ENCODE assay signal across 17 mouse cellular contexts in genomic region chr8:110856760-110857461, GRCm38 (mm10). TPM values are rescaled to one million over a fixed set of nuclear protein-coding genes. Genes with fewer than 3 reads are reported as not detected.
DNase-seq lines count a peak whose midpoint lies in the region; ATAC-seq and TF ChIP-seq lines count a peak whose summit lies in the region.
"Had no signal": no experiment of that assay in that cellular context is flagged by ENCODE, and none has a peak within 500 bp of the region (broad histone marks: within the 10 kb centered on the region; RNA-seq: fewer than 3 reads in every experiment).

No protein-coding gene starts in this region.

- TF ChIP-seq POLR2A in liver, adult 2 months (IDR thresholded peaks at IDR 0.05; ENCODE audit: extremely low read depth, insufficient read depth, low read length), result no peak

- peak; percentile 30 for TF ChIP-seq CTCF in forebrain, postnatal 0 days (IDR thresholded peaks at IDR 0.05; ENCODE audit: low read depth)
- no peak for TF ChIP-seq CTCF in liver, adult 2 months (IDR thresholded peaks at IDR 0.05; ENCODE audit: low read depth, low read length)

- H3K36me3 ChIP-seq in forebrain, postnatal 0 days (ENCODE audit: insufficient read depth), result peaks cover 74% of the 10 kb centered on the region
- peaks cover 86% of the 10 kb centered on the region for H3K36me3 ChIP-seq in forebrain, embryonic 15.5 days
- peaks cover 77% of the 10 kb centered on the region for H3K36me3 ChIP-seq in liver, adult 2 months (ENCODE audit: control insufficient read depth, insufficient read depth, low read length)

- no peaks in the 10 kb centered on the region for H3K79me2 ChIP-seq in liver, adult 2 months (ENCODE audit: control insufficient read depth, insufficient read depth, low read length)

- no peaks in the 10 kb centered on the region for H3K4me1 ChIP-seq in forebrain, postnatal 0 days (ENCODE audit: insufficient read depth)
- no peaks in the 10 kb centered on the region for H3K4me1 ChIP-seq in forebrain, embryonic 15.5 days
- H3K4me1 ChIP-seq in liver, adult 2 months (ENCODE audit: control insufficient read depth, insufficient read depth, low read length), result no peaks in the 10 kb centered on the region
- H3K4me1 ChIP-seq: hindbrain, embryonic 15.5 days; lung, embryonic 15.5 days; midbrain, embryonic 13.5 days had no signal

- H3K4me3 ChIP-seq in forebrain, postnatal 0 days (ENCODE audit: low read depth, low read length), result no peak overlapping the region
- H3K4me3 ChIP-seq in forebrain, embryonic 15.5 days, result no peak overlapping the region
- H3K4me3 ChIP-seq in liver, adult 2 months (ENCODE audit: insufficient read depth, low read depth, low read length), result no peak overlapping the region
- H3K4me3 ChIP-seq: hindbrain, embryonic 15.5 days; lung, embryonic 15.5 days; midbrain, embryonic 13.5 days had no signal

- no peak overlapping the region for H3K9ac ChIP-seq in forebrain, postnatal 0 days
- no peak overlapping the region for H3K9ac ChIP-seq in forebrain, embryonic 15.5 days (replicated peaks)
- no peak overlapping the region for H3K9ac ChIP-seq in liver, adult 2 months (ENCODE audit: low read depth, low read length)
- H3K9ac ChIP-seq: hindbrain, embryonic 15.5 days; lung, embryonic 15.5 days; midbrain, embryonic 13.5 days had no signal

- no peak overlapping the region for H3K27ac ChIP-seq in forebrain, postnatal 0 days (ENCODE audit: low read depth, low read length)
- H3K27ac ChIP-seq in forebrain, embryonic 15.5 days (replicated peaks), result no peak overlapping the region
- no peak overlapping the region for H3K27ac ChIP-seq in liver, adult 2 months (replicated peaks; ENCODE audit: insufficient read depth, low read depth, low read length)
- H3K27ac ChIP-seq: hindbrain, embryonic 15.5 days; lung, embryonic 15.5 days; midbrain, embryonic 13.5 days had no signal

- no peak for ATAC-seq in forebrain, postnatal 0 days
- ATAC-seq in forebrain, embryonic 15.5 days (replicated peaks), result no peak
- ATAC-seq in frontal cortex, adult (ENCODE audit: low TSS enrichment), result no peak
- ATAC-seq: forebrain, embryonic 16.5 days; midbrain, embryonic 13.5 days had no signal

- 90% methylated on average over 4 of the region's 5 CpGs for WGBS in forebrain, postnatal 0 days
- WGBS in forebrain, embryonic 15.5 days, result 88% methylated on average over 5 of the region's 5 CpGs
- WGBS in liver, adult 2 months, result 83% methylated on average over 5 of the region's 5 CpGs

- DNase-seq in forebrain, postnatal 0 days, result peak; percentile 6
- peak; percentile 15 for DNase-seq in liver, adult 2 months (ENCODE audit: extremely low read depth, low read depth, low spot score)
- no peak for DNase-seq in liver
- DNase-seq in 416B (ENCODE audit: low read depth), result peak; percentile 70
- DNase-seq in adipocyte (ENCODE audit: low spot score), result peak; percentile 61
- DNase-seq in embryo, embryonic 11 days, result no peak
- DNase-seq: adrenal gland, adult 8-10 months; heart, adult 18-20 months; kidney, postnatal 4 days; right cerebral cortex, postnatal 4 days had no signal

- no peak overlapping the region for H3K4me2 ChIP-seq in forebrain, postnatal 0 days (ENCODE audit: low read depth)
- H3K4me2 ChIP-seq in forebrain, embryonic 15.5 days (replicated peaks), result no peak overlapping the region
- H3K4me2 ChIP-seq: hindbrain, embryonic 15.5 days; lung, embryonic 15.5 days; midbrain, embryonic 13.5 days had no signal

- H3K27me3 ChIP-seq in forebrain, postnatal 0 days (ENCODE audit: insufficient read depth, low read length), result no peaks in the 10 kb centered on the region
- no peaks in the 10 kb centered on the region for H3K27me3 ChIP-seq in forebrain, embryonic 15.5 days
- H3K27me3 ChIP-seq in liver, adult 2 months (ENCODE audit: control insufficient read depth, insufficient read depth, low read length), result no peaks in the 10 kb centered on the region
- H3K27me3 ChIP-seq: hindbrain, embryonic 15.5 days; lung, embryonic 15.5 days; midbrain, embryonic 13.5 days had no signal

- H3K9me3 ChIP-seq in forebrain, postnatal 0 days (ENCODE audit: low read length), result no peaks in the 10 kb centered on the region
- H3K9me3 ChIP-seq in forebrain, embryonic 15.5 days, result no peaks in the 10 kb centered on the region
- H3K9me3 ChIP-seq: hindbrain, embryonic 15.5 days; lung, embryonic 15.5 days; midbrain, embryonic 13.5 days had no signal

RNA-seq across cellular contexts. Expression of gene Sf3b3, which starts 10.3 kb away (rescaled TPM):
- total RNA-seq in forebrain, postnatal 0 days (2014; rRNA removed), result 80.3 and 99.2 TPM in 2 replicates
- 52.9 and 64.8 TPM in 2 replicates for polyA plus RNA-seq in forebrain, postnatal 0 days (2015; fragmentation: Nextera tagmentation; extraction: Ambion mirVana)
- 121 TPM in 2 replicates for polyA plus RNA-seq in forebrain, embryonic 15.5 days (2015; fragmentation: Nextera tagmentation; extraction: Ambion mirVana)
- total RNA-seq in liver, adult 2 months (2014; rRNA removed), result 20.6 and 23.8 TPM in 2 replicates
- 10.8 and 12.1 TPM in 2 replicates for polyA plus RNA-seq in liver, adult 2 months (2012; rRNA removed)

RNA-seq across cellular contexts. Expression of gene Cog4, which starts 10.5 kb away (rescaled TPM):
- total RNA-seq in forebrain, postnatal 0 days (2014; rRNA removed), result 50.5 and 63.5 TPM in 2 replicates
- polyA plus RNA-seq in forebrain, postnatal 0 days (2015; fragmentation: Nextera tagmentation; extraction: Ambion mirVana), result 35.2 and 45.3 TPM in 2 replicates
- polyA plus RNA-seq in forebrain, embryonic 15.5 days (2015; fragmentation: Nextera tagmentation; extraction: Ambion mirVana), result 67.1 and 70.0 TPM in 2 replicates
- 73.9 and 75.4 TPM in 2 replicates for total RNA-seq in liver, adult 2 months (2014; rRNA removed)
- 27.8 and 29.4 TPM in 2 replicates for polyA plus RNA-seq in liver, adult 2 months (2012; rRNA removed)

RNA-seq across cellular contexts. Expression of gene Fuk, which starts 45.4 kb away (rescaled TPM):
- 8.8 and 12.4 TPM in 2 replicates for total RNA-seq in forebrain, postnatal 0 days (2014; rRNA removed)
- polyA plus RNA-seq in forebrain, postnatal 0 days (2015; fragmentation: Nextera tagmentation; extraction: Ambion mirVana), result 3.5 and 4.5 TPM in 2 replicates
- polyA plus RNA-seq in forebrain, embryonic 15.5 days (2015; fragmentation: Nextera tagmentation; extraction: Ambion mirVana), result 8.5 and 8.7 TPM in 2 replicates
- 6.3 and 6.7 TPM in 2 replicates for total RNA-seq in liver, adult 2 months (2014; rRNA removed)
- 11.2 and 11.4 TPM in 2 replicates for polyA plus RNA-seq in liver, adult 2 months (2012; rRNA removed)

RNA-seq across cellular contexts. Expression of gene Il34, which starts 51.2 kb away (rescaled TPM):
- total RNA-seq in forebrain, postnatal 0 days (2014; rRNA removed), result 10.2 and 11.1 TPM in 2 replicates
- polyA plus RNA-seq in forebrain, postnatal 0 days (2015; fragmentation: Nextera tagmentation; extraction: Ambion mirVana), result 8.8 and 9.1 TPM in 2 replicates
- 2.5 and 3.4 TPM in 2 replicates for polyA plus RNA-seq in forebrain, embryonic 15.5 days (2015; fragmentation: Nextera tagmentation; extraction: Ambion mirVana)
- 2.4 and 4.8 TPM in 2 replicates for total RNA-seq in liver, adult 2 months (2014; rRNA removed)
- polyA plus RNA-seq in liver, adult 2 months (2012; rRNA removed), result 5.6 and 7.3 TPM in 2 replicates
- total RNA-seq: neutrophil, adult 5-6 weeks had no signal

Comparison
In these comparisons a context has a peak if more than half of its experiments do, and no peak if none do; other contexts are left out.
1. DNase-seq: peak in forebrain, postnatal 0 days (single experiment), liver, adult 2 months (single experiment), 416B (single experiment) and adipocyte (single experiment); none in liver (single experiment) and embryo, embryonic 11 days (single experiment).